Mouse (Mus musculus) forebrain, postnatal 0 days (tissue): Measurements from ENCODE around the gene Gm9887. TPM values are rescaled to one million over a fixed set of nuclear protein-coding genes. Genes with fewer than 3 reads are reported as not detected.
A peak's percentile ranks its signal among the peaks of the same experiment; 100 is the strongest.

Experiments
- ATAC-seq: fragments of 200-750 bp; cut with Nextera tagmentation; 2 replicates; pipeline ENCODE4 v1.8.0; 2017; ENCODE audit warnings: mild to moderate bottlenecking, moderate library complexity
- DNase-seq: peaks from one replicate; pipeline ENCODE4 v3.0.0-alpha.2; 2015
- H3K27ac ChIP-seq: fragments of 300-500 bp; sonication (generic); 2 replicates; pipeline ENCODE4 v1.5.1; 2014; ENCODE audit warnings: low read depth, mild to moderate bottlenecking, antibody characterized with exemption, low read length, moderate library complexity, mixed read lengths
- H3K27me3 ChIP-seq: fragments of 300-500 bp; sonication (generic); 2 replicates; pipeline ENCODE4 v1.6.1; 2014; ENCODE audit warnings: mild to moderate bottlenecking, low read length, mixed read lengths; ENCODE audit not compliant: insufficient read depth
- H3K36me3 ChIP-seq: fragments of 300-500 bp; sonication (generic); 2 replicates; pipeline ENCODE4 v1.6.1; 2014; ENCODE audit warnings: mild to moderate bottlenecking, moderate library complexity; ENCODE audit not compliant: insufficient read depth
- H3K4me1 ChIP-seq: fragments of 300-500 bp; sonication (generic); 2 replicates; pipeline ENCODE4 v1.6.1; 2014; ENCODE audit warnings: antibody characterized with exemption; ENCODE audit not compliant: insufficient read depth
- H3K4me2 ChIP-seq: fragments of 300-500 bp; sonication (generic); 2 replicates; pipeline ENCODE4 v1.6.1; 2014; ENCODE audit warnings: low read depth, mild to moderate bottlenecking, moderate library complexity
- H3K4me3 ChIP-seq: fragments of 300-500 bp; sonication (generic); 2 replicates; pipeline ENCODE4 v1.5.1; 2014; ENCODE audit warnings: low read depth, low read length, mixed read lengths
- H3K9ac ChIP-seq: fragments of 300-500 bp; sonication (generic); 2 replicates; pipeline ENCODE4 v1.6.1; 2014; ENCODE audit warnings: mild to moderate bottlenecking
- H3K9me3 ChIP-seq: fragments of 300-500 bp; sonication (generic); 2 replicates; pipeline ENCODE4 v1.6.1; 2016; ENCODE audit warnings: low read length
- CTCF ChIP-seq: sonication (generic); IDR thresholded peaks from 2 replicates; pipeline ENCODE4 v1.5.1; 2016; ENCODE audit warnings: antibody characterized with exemption, control low read depth, low read depth
- WGBS: fragments of 180-500 bp; shearing (Covaris S2); extraction: QIAGEN DNeasy Blood & Tissue Kit; methylation state at CpG from one replicate; pipeline ENCODE4 v1.1.7; 2014; 5-methylcytosine and 5-hydroxymethylcytosine counted together
- polyA plus RNA-seq: library from polyadenylated mRNA; unstranded; fragments of >200 nt; fragmentation: Nextera tagmentation; extraction: Ambion mirVana; gene quantifications from 2 replicates; pipeline ENCODE4 v1.2.1, GENCODE M21; 2015
- total RNA-seq: library from RNA; depleted of rRNA; stranded (reverse); fragments of >200 nt; gene quantifications from 2 replicates; pipeline ENCODE4 v1.2.3, GENCODE M21; 2014; rRNA removed

Gm9887 gene
- total RNA-seq (1.6 and 1.8 TPM in 2 replicates), polyA plus RNA-seq (1.1 and 1.8 TPM in 2 replicates)

- DNase-seq: peak; percentile 99
- peaks cover 12% of the 10 kb centered on the region; the same call in 1 of the 2 replicates for H3K4me1 ChIP-seq
- TF ChIP-seq CTCF: peak; percentile 10; the same call in 1 of the 2 replicates
- H3K9ac ChIP-seq: peak within 1 kb of the TSS; percentile 92
- peak; percentile 96 for ATAC-seq
- H3K9me3 ChIP-seq: no peaks in the 10 kb centered on the region
- peak within 1 kb of the TSS; percentile 88 for H3K4me2 ChIP-seq
- 5% methylated on average over 105 of the region's 121 CpGs for WGBS
- peak within 1 kb of the TSS; percentile 100 for H3K4me3 ChIP-seq
- peak within 1 kb of the TSS; percentile 95 for H3K27ac ChIP-seq
- no peaks in the 10 kb centered on the region for H3K27me3 ChIP-seq
- H3K36me3 ChIP-seq: no peaks in the 10 kb centered on the region
These were observed at the start of gene Gm9887, which contains the start of gene Arf6 for GRCm38 (mm10) chr12:69371854-69372671. Gene Gm9887 (minus strand): TSS chr12:69372458. Gene Arf6 (plus strand): TSS chr12:69372150.

GRCm38 (mm10) chr12:69420716-69421115 is 48.5 kb upstream of the Gm9887 start:
- Histone ChIP-seq H3K27ac (no peak overlapping the region), H3K9me3 (no peaks in the 10 kb centered on the region), H3K4me2 (no peak overlapping the region), H3K9ac (no peak overlapping the region), H3K36me3 (no peaks in the 10 kb centered on the region), H3K4me3 (no peak overlapping the region), H3K27me3 (no peaks in the 10 kb centered on the region), H3K4me1 (no peaks in the 10 kb centered on the region)
- no peak for ATAC-seq
- TF ChIP-seq CTCF: no peak
- WGBS: 74% methylated on average over 3 of the region's 3 CpGs
- DNase-seq: no peak

GRCm38 (mm10) chr12:69419606-69420005 is 47.3 kb upstream of the Gm9887 start:
- no peaks in the 10 kb centered on the region for H3K27me3 ChIP-seq
- WGBS: 90% methylated on average over 4 of the region's 4 CpGs
- ATAC-seq (no peak), DNase-seq (no peak)
- no peak overlapping the region for H3K4me2 ChIP-seq
- no peaks in the 10 kb centered on the region for H3K4me1 ChIP-seq
- H3K36me3 ChIP-seq: no peaks in the 10 kb centered on the region
- no peak overlapping the region for H3K27ac ChIP-seq
- no peak overlapping the region for H3K9ac ChIP-seq
- H3K9me3 ChIP-seq: no peaks in the 10 kb centered on the region
- no peak for TF ChIP-seq CTCF
- H3K4me3 ChIP-seq: no peak overlapping the region

GRCm38 (mm10) chr12:69419017-69419605 is 46.9 kb upstream of the Gm9887 start:
- Histone ChIP-seq H3K4me2 (no peak overlapping the region), H3K27me3 (no peaks in the 10 kb centered on the region), H3K4me1 (no peaks in the 10 kb centered on the region), H3K27ac (no peak overlapping the region), H3K4me3 (no peak overlapping the region), H3K9me3 (no peaks in the 10 kb centered on the region), H3K36me3 (no peaks in the 10 kb centered on the region), H3K9ac (no peak overlapping the region)
- ATAC-seq: no peak
- 82% methylated on average over 14 of the region's 14 CpGs for WGBS
- no peak for TF ChIP-seq CTCF
- peak; percentile 6 for DNase-seq

- no peak overlapping the region for H3K27ac ChIP-seq
- 90% methylated on average over 13 of the region's 13 CpGs for WGBS
- DNase-seq (no peak), ATAC-seq (no peak)
- H3K27me3 ChIP-seq: no peaks in the 10 kb centered on the region
- TF ChIP-seq CTCF: no peak
- no peak overlapping the region for H3K4me2 ChIP-seq
- no peaks in the 10 kb centered on the region for H3K9me3 ChIP-seq
- no peaks in the 10 kb centered on the region for H3K4me1 ChIP-seq
- no peak overlapping the region for H3K4me3 ChIP-seq
- no peaks in the 10 kb centered on the region for H3K36me3 ChIP-seq
- H3K9ac ChIP-seq: no peak overlapping the region
These were observed 46.3 kb upstream of the Gm9887 start for GRCm38 (mm10) chr12:69418606-69419005.

- no peak for TF ChIP-seq CTCF
- Histone ChIP-seq H3K27me3 (no peaks in the 10 kb centered on the region), H3K9me3 (no peaks in the 10 kb centered on the region), H3K4me1 (no peaks in the 10 kb centered on the region), H3K9ac (no peak overlapping the region), H3K36me3 (no peaks in the 10 kb centered on the region), H3K4me3 (no peak overlapping the region), H3K27ac (no peak overlapping the region), H3K4me2 (no peak overlapping the region)
- DNase-seq: no peak
- no peak for ATAC-seq
- 50% methylated on average over 9 of the region's 9 CpGs for WGBS
These were observed 45.5 kb upstream of the Gm9887 start for GRCm38 (mm10) chr12:69417701-69418291.

GRCm38 (mm10) chr12:69416793-69417192 is 44.5 kb upstream of the Gm9887 start:
- H3K9me3 ChIP-seq: no peaks in the 10 kb centered on the region
- DNase-seq (no peak), ATAC-seq (no peak)
- H3K36me3 ChIP-seq: no peaks in the 10 kb centered on the region
- no peak overlapping the region for H3K4me2 ChIP-seq
- WGBS: 83% methylated on average over 7 of the region's 7 CpGs
- H3K9ac ChIP-seq: no peak overlapping the region
- H3K27me3 ChIP-seq: no peaks in the 10 kb centered on the region
- no peak overlapping the region for H3K4me3 ChIP-seq
- no peaks in the 10 kb centered on the region for H3K4me1 ChIP-seq
- no peak overlapping the region for H3K27ac ChIP-seq
- TF ChIP-seq CTCF: no peak
